ENCODE assay signal across 17 mouse cellular contexts in the genomic region with DNA sequence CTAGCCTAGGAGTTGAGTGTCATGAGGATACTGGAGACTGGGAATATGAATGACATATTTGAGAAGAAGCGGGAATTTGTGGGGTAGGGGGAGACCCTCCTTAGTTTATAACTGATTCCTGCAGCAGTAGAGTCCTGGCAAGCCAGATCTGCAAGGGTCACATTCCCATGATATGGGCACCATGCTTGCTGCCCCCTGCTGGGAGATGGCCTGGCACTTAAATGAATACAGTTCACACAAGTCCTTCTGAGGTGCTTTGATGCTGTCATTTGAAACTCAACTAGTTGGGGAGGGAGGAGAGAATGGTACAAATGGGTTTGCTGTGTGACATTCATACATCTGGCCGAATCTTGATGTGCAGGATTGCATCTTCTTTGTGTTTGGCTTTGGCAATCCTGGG.
DNase-seq lines count a peak whose midpoint lies in the region.
"Had no signal": no experiment of that assay in that cellular context is flagged by ENCODE, and none has a peak within 500 bp of the region (broad histone marks: within the 10 kb centered on the region; RNA-seq: fewer than 3 reads in every experiment).

No protein-coding gene starts in this region.

- no peak overlapping the region for H3K4me3 ChIP-seq in brown adipose tissue, adult 24 weeks (ENCODE audit: insufficient read depth, low read depth, low read length)
- H3K4me3 ChIP-seq: embryonic facial prominence, embryonic 12.5 days; forebrain, embryonic 15.5 days; heart, embryonic 15.5 days; hindbrain, embryonic 10.5 days; midbrain, embryonic 12.5 days; neural tube, embryonic 13.5 days had no signal

- peak overlapping the region; percentile 38; the same call in 1 of the 2 replicates for H3K27ac ChIP-seq in brown adipose tissue, adult 24 weeks (replicated peaks; ENCODE audit: low read depth, low read length)
- H3K27ac ChIP-seq: embryonic facial prominence, embryonic 12.5 days; forebrain, embryonic 15.5 days; heart, embryonic 15.5 days; hindbrain, embryonic 10.5 days; macrophage; midbrain, embryonic 12.5 days; neural tube, embryonic 13.5 days had no signal

- peaks cover 3% of the 10 kb centered on the region; the same call in 1 of the 2 replicates for H3K4me1 ChIP-seq in brown adipose tissue, adult 24 weeks (ENCODE audit: control insufficient read depth, insufficient read depth, insufficient read length, low read length)
- H3K4me1 ChIP-seq: embryonic facial prominence, embryonic 12.5 days; forebrain, embryonic 15.5 days; heart, embryonic 15.5 days; hindbrain, embryonic 10.5 days; midbrain, embryonic 12.5 days; neural tube, embryonic 13.5 days had no signal

- DNase-seq in embryo, embryonic 11 days: peak; percentile 18
- no peak for DNase-seq in embryo, embryonic 9.5 days (ENCODE audit: extremely low spot score)
- DNase-seq in kidney, postnatal 4 days: peak; percentile 10 to 13
- DNase-seq in kidney, postnatal 14 days: no peak
- DNase-seq in lung, postnatal 36 days: peak; percentile 19
- DNase-seq in lung, postnatal 14 days: no peak
- DNase-seq in adrenal gland, postnatal 36 days: no peak
- DNase-seq: cerebellum, postnatal 10 days; thymus, adult 18-20 months had no signal

Comparison
In these comparisons a context has a peak if more than half of its experiments do, and no peak if none do; other contexts are left out.
1. DNase-seq: peak in embryo, embryonic 11 days (single experiment), kidney, postnatal 4 days (2 of 2) and lung, postnatal 36 days (single experiment); none in embryo, embryonic 9.5 days (single experiment), kidney, postnatal 14 days (single experiment), lung, postnatal 14 days (single experiment) and adrenal gland, postnatal 36 days (0 of 2).